9 mouse cellular contexts compared by ENCODE assay signal in the genomic region with DNA sequence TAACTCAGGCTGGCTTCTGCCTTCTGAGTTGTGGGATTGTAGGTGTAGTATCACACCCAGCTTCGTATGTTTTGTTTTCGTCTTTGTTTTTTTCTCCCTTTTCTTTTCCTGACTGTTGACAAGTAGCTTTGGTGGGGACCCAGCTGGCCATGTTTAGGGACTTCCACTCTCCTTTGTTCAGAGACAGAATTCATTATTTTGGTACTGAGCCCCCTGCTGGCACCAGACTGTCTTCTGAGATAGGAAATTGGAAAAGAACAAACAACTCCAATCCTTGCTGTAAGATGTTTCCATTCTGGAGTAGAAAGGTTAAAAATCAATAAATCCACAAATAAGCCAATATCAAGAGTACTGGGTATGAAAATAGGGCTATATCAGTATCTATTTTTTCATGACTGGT. TPM values are rescaled to one million over a fixed set of nuclear protein-coding genes. Genes with fewer than 3 reads are reported as not detected.
DNase-seq lines count a peak whose midpoint lies in the region; ATAC-seq and TF ChIP-seq lines count a peak whose summit lies in the region.
"Had no signal": no experiment of that assay in that cellular context is flagged by ENCODE, and none has a peak within 500 bp of the region (broad histone marks: within the 10 kb centered on the region; RNA-seq: fewer than 3 reads in every experiment).

No protein-coding gene starts in this region.

- peak overlapping the region; percentile 84 for H3K27ac ChIP-seq in layer of hippocampus, adult 2 months
- H3K27ac ChIP-seq in forebrain, embryonic 15.5 days (replicated peaks): peak overlapping the region; percentile 17; the same call in 1 of the 2 replicates
- 0 out of 2 replicates have a peak overlapping the region, but pooled peaks have one; percentile 27 for H3K27ac ChIP-seq in midbrain, embryonic 12.5 days (replicated peaks)
- H3K27ac ChIP-seq: embryonic facial prominence, embryonic 12.5 days had no signal

- H3K36me3 ChIP-seq in forebrain, embryonic 15.5 days: no peaks in the 10 kb centered on the region
- H3K36me3 ChIP-seq in midbrain, embryonic 12.5 days: no peaks in the 10 kb centered on the region
- H3K36me3 ChIP-seq: embryonic facial prominence, embryonic 12.5 days had no signal

- H3K27me3 ChIP-seq in forebrain, embryonic 15.5 days: peaks cover 31% of the 10 kb centered on the region
- peaks cover 36% of the 10 kb centered on the region for H3K27me3 ChIP-seq in midbrain, embryonic 12.5 days

- WGBS in forebrain, embryonic 15.5 days: 27% methylated on average over 2 of the region's 2 CpGs
- WGBS in midbrain, embryonic 12.5 days: 47% methylated on average over 2 of the region's 2 CpGs

- H3K4me3 ChIP-seq in layer of hippocampus, adult 2 months: no peak overlapping the region
- no peak overlapping the region for H3K4me3 ChIP-seq in forebrain, embryonic 15.5 days
- no peak overlapping the region for H3K4me3 ChIP-seq in midbrain, embryonic 12.5 days
- H3K4me3 ChIP-seq: embryonic facial prominence, embryonic 12.5 days had no signal

- H3K4me1 ChIP-seq in forebrain, embryonic 15.5 days: peaks cover 27% of the 10 kb centered on the region
- peaks cover 38% of the 10 kb centered on the region for H3K4me1 ChIP-seq in midbrain, embryonic 12.5 days

- no peak for DNase-seq in layer of hippocampus, adult 2 months (ENCODE audit: low spot score in 2 of 2)
- no peak for DNase-seq in layer of hippocampus, postnatal 25 days (ENCODE audit: extremely low spot score in 1 of 2, low spot score in 1 of 2)
- peak; percentile 23 for DNase-seq in adipocyte (ENCODE audit: low spot score)
- DNase-seq in urinary bladder, postnatal 4 days (ENCODE audit: low spot score in 2 of 2): no peak
- no peak for DNase-seq in left cerebral cortex, adult 18-20 months (ENCODE audit: low spot score in 2 of 2)

- TF ChIP-seq CTCF in layer of hippocampus, adult 2 months (conservative IDR thresholded peaks at IDR 0.05): peak; percentile 68

- H3K9ac ChIP-seq in forebrain, embryonic 15.5 days (replicated peaks): no peak overlapping the region
- H3K9ac ChIP-seq in midbrain, embryonic 12.5 days (replicated peaks): no peak overlapping the region
- H3K9ac ChIP-seq: embryonic facial prominence, embryonic 12.5 days had no signal

- H3K4me2 ChIP-seq in forebrain, embryonic 15.5 days (replicated peaks): no peak overlapping the region
- H3K4me2 ChIP-seq in midbrain, embryonic 12.5 days (replicated peaks): no peak overlapping the region

- H3K9me3 ChIP-seq in forebrain, embryonic 15.5 days: no peaks in the 10 kb centered on the region
- H3K9me3 ChIP-seq in midbrain, embryonic 12.5 days: no peaks in the 10 kb centered on the region
- H3K9me3 ChIP-seq: embryonic facial prominence, embryonic 12.5 days had no signal

- ATAC-seq in forebrain, embryonic 15.5 days (replicated peaks): no peak
- no peak for ATAC-seq in midbrain, embryonic 12.5 days (ENCODE audit: low FRiP score, low read depth)

RNA-seq across cellular contexts. Expression of a gene that starts 3.7 kb away (rescaled TPM):
- total RNA-seq in layer of hippocampus, adult 2 months (2021): 10 to 100 TPM; 54.7 to 60.0 TPM
- total RNA-seq in layer of hippocampus, postnatal 25 days (2021): 10 to 100 TPM; 53.7 to 65.7 TPM
- polyA plus RNA-seq in forebrain, embryonic 15.5 days (2015; fragmentation: Nextera tagmentation; extraction: Ambion mirVana): 44.8 and 51.4 TPM in 2 replicates
- 21.1 and 23.3 TPM in 2 replicates for polyA plus RNA-seq in midbrain, embryonic 12.5 days (2016; fragmentation: Nextera tagmentation; extraction: Ambion mirVana)
- total RNA-seq in left cerebral cortex, adult 18-20 months (2021): 10 to 100 TPM; 58.3 to 59.3 TPM

RNA-seq across cellular contexts. Expression of a gene that starts 5.0 kb away (rescaled TPM):
- total RNA-seq in layer of hippocampus, adult 2 months (2021): 10 to 100 TPM; 11.6 to 14.1 TPM
- 10 to 100 TPM; 10.6 to 14.8 TPM for total RNA-seq in layer of hippocampus, postnatal 25 days (2021)
- polyA plus RNA-seq in forebrain, embryonic 15.5 days (2015; fragmentation: Nextera tagmentation; extraction: Ambion mirVana): 12.9 and 14.7 TPM in 2 replicates
- 15.4 and 19.3 TPM in 2 replicates for polyA plus RNA-seq in midbrain, embryonic 12.5 days (2016; fragmentation: Nextera tagmentation; extraction: Ambion mirVana)
- 10 to 100 TPM; 14.2 to 14.3 TPM for total RNA-seq in left cerebral cortex, adult 18-20 months (2021)

RNA-seq across cellular contexts. Expression of a gene that starts 17.4 kb away (rescaled TPM):
- 10 to 100 TPM; 41.8 to 43.4 TPM for total RNA-seq in layer of hippocampus, adult 2 months (2021)
- total RNA-seq in layer of hippocampus, postnatal 25 days (2021): 10 to 100 TPM; 32.2 to 39.5 TPM
- polyA plus RNA-seq in forebrain, embryonic 15.5 days (2015; fragmentation: Nextera tagmentation; extraction: Ambion mirVana): 49.1 and 49.7 TPM in 2 replicates
- polyA plus RNA-seq in midbrain, embryonic 12.5 days (2016; fragmentation: Nextera tagmentation; extraction: Ambion mirVana): 44.9 and 45.3 TPM in 2 replicates
- total RNA-seq in left cerebral cortex, adult 18-20 months (2021): 10 to 100 TPM; 29.3 to 30.7 TPM

RNA-seq across cellular contexts. Expression of a gene that starts 19.6 kb away (rescaled TPM):
- 1 to 10 TPM in 1 of 2 experiments, under 1 TPM in 1; 0.83 to 1.4 TPM for total RNA-seq in layer of hippocampus, adult 2 months (2021)
- total RNA-seq in layer of hippocampus, postnatal 25 days (2021): 1 to 10 TPM in 1 of 2 experiments, under 1 TPM in 1; 0.49 to 1.0 TPM
- 0.26 TPM in 1 of 2 replicates, not detected in the other for polyA plus RNA-seq in forebrain, embryonic 15.5 days (2015; fragmentation: Nextera tagmentation; extraction: Ambion mirVana)
- polyA plus RNA-seq in midbrain, embryonic 12.5 days (2016; fragmentation: Nextera tagmentation; extraction: Ambion mirVana): not detected in 2 replicates
- under 1 TPM; 0.67 to 0.80 TPM for total RNA-seq in left cerebral cortex, adult 18-20 months (2021)
- polyA plus RNA-seq: embryonic facial prominence, embryonic 12.5 days had no signal

RNA-seq across cellular contexts. Expression of a gene that starts 21.8 kb away (rescaled TPM):
- total RNA-seq in layer of hippocampus, adult 2 months (2021): not detected
- not detected for total RNA-seq in layer of hippocampus, postnatal 25 days (2021)
- polyA plus RNA-seq in forebrain, embryonic 15.5 days (2015; fragmentation: Nextera tagmentation; extraction: Ambion mirVana): not detected in 2 replicates
- polyA plus RNA-seq in midbrain, embryonic 12.5 days (2016; fragmentation: Nextera tagmentation; extraction: Ambion mirVana): not detected in 2 replicates
- not detected for total RNA-seq in left cerebral cortex, adult 18-20 months (2021)
- polyA plus RNA-seq: embryonic facial prominence, embryonic 12.5 days; large intestine, adult 2 months had no signal

Comparison
In these comparisons a context has a peak if more than half of its experiments do, and no peak if none do; other contexts are left out.
1. H3K27ac ChIP-seq: peak in every context shown above with its lines; median percentile 84 in layer of hippocampus, adult 2 months; 27 in midbrain, embryonic 12.5 days; 17 in forebrain, embryonic 15.5 days.